Mouse (Mus musculus) kidney, adult 8-10 months (tissue): Measurements from ENCODE around the gene Dclk2.

Experiments
- DNase-seq, 2 experiments: peaks; one replicate each; pipeline ENCODE4 v3.0.0; 2022

Gene Dclk2

GRCm38 (mm10) chr3:86754595-86755557 lies 165.8 kb downstream of the Dclk2 start:
- DNase-seq: no peak

GRCm38 (mm10) chr3:86754178-86754577 lies 166.5 kb downstream of the Dclk2 start:
- DNase-seq: peak in 1 of 2 experiments; percentile 27

GRCm38 (mm10) chr3:86750652-86751051 lies 170.0 kb downstream of the Dclk2 start:
- DNase-seq: no peak

GRCm38 (mm10) chr3:86745769-86746512 lies 174.7 kb downstream of the Dclk2 start:
- peak in 1 of 2 experiments; percentile 54 for DNase-seq

- no peak for DNase-seq
These were observed 175.3 kb downstream of the Dclk2 start for GRCm38 (mm10) chr3:86745348-86745747.

- no peak for DNase-seq
These were observed 180.9 kb downstream of the Dclk2 start for GRCm38 (mm10) chr3:86739745-86740144.

GRCm38 (mm10) chr3:86738831-86739230 lies 181.8 kb downstream of the Dclk2 start:
- DNase-seq: no peak
